Mouse (Mus musculus) megakaryocyte-erythroid progenitor cell, adult 5-6 weeks (primary cell): ENCODE results near the gene Rab36. TPM values are rescaled to one million over a fixed set of nuclear protein-coding genes. Genes with fewer than 3 reads are reported as not detected.
A peak's percentile ranks its signal among the peaks of the same experiment; 100 is the strongest.

Experiments used
- ATAC-seq: replicated peaks from 2 replicates; pipeline ENCODE4 v1.8.0; 2016; ENCODE audit warnings: mild to moderate bottlenecking, inconsistent platforms; ENCODE audit not compliant: severe bottlenecking, poor library complexity, low FRiP score, low TSS enrichment
- total RNA-seq, 2 experiments: library from RNA; stranded (forward) in 1 of 2; stranded (reverse) in 1 of 2; fragments of 200-1000, 215-1000 nt in 1 of 2; fragments of >200 nt in 1 of 2; fragmentation: Nextera tagmentation in 1 of 2; gene quantifications; 2 replicates each; pipeline ENCODE4 v1.2.3; 2014 to 2017

Gene Rab36
- total RNA-seq, 2 experiments from 2014 or later, result not detected

DNA sequence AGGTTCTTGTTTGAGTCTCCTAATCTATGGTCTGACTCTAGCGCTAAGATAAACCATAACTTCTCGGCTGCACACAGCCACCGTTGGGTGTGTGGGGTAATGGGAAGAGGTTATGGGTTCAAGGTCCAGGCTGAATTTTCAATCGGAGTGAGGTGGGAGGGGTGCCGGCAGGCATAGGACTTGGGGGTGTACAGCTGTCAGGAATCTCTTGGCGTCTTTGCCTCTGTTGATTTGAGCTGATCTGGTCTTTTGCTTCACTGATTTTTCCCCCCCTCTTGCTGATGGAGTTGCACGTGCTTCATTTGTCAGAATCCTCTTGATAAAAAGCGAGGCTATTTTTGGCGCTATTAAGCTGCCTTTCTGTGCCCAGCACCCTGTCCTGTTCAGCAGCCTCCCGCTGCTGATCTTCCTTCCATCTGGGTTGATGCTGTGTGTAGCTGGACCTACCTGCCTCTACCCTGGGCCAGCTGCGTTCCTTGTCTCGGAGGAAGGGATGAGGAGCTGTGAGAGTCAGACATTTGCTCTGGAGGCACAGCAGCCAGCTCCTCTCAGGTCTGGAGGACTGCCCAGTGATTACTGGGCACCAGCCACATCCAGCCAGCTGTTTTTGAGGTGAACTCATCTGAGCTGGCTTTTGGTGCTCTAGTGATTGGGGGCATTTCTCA lies 26.6 kb downstream of the Rab36 start:
- no peak for ATAC-seq

- no peak for ATAC-seq
Measured at GRCm38 (mm10) chr10:75065691-75066090, 28.8 kb downstream of the Rab36 start.

DNA sequence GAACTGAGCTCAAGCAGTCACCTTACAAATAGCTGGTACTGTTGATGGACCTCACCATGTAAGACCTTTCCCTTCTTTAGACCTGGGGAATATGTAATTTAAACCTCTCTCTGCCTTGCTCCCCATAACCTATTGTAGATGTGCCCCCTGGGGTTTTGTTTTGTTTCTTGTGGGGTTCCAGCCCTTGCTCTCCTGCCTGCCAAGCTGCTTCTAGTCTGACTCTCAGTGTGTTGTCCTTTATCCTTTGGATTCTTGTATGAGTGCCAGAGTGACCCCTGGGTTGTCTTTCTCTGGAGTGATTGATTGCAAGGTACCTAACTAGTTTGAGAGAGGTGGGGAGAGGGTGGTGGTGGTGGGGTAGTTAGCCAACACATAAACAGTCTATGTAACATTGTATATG lies 30.6 kb downstream of the Rab36 start:
- ATAC-seq, result no peak

- no peak for ATAC-seq
Measured at GRCm38 (mm10) chr10:75068086-75068485, 31.2 kb downstream of the Rab36 start.

GRCm38 (mm10) chr10:75068624-75069328 lies 31.9 kb downstream of the Rab36 start:
- ATAC-seq, result no peak

DNA sequence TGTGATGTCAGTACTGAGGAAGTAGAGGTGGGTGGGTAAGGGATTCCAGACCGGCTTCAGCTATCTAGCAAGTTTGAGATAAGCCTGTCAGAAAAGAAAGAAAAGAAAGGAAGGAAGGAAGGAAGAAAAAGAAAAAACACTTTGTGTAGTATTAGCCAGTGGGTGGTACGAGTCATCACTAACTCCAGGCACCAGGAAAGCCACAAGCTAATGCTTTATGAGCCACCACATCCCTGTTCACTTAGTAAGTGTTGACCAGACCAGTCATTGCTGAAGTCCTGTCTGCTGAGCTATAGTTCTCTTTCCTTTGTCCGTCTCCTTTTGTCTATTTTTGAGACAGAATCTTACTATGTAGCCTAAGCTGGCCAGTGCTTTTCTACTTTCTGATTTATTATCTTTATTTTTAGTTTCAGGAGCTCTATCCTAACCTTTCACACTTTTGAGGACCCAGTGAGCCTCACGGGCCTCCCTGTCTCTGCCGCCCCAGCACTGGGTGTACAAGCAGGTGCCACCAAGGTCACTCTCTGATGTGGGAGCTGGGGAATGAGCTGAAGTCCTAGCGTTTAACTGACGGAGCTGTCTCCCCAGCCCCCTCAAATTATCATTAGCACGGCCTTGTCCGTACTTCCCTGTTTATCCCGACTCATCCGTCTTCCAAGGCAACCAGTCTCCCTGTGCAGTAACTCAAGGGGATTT lies 33.6 kb downstream of the Rab36 start:
- ATAC-seq, result no peak

DNA sequence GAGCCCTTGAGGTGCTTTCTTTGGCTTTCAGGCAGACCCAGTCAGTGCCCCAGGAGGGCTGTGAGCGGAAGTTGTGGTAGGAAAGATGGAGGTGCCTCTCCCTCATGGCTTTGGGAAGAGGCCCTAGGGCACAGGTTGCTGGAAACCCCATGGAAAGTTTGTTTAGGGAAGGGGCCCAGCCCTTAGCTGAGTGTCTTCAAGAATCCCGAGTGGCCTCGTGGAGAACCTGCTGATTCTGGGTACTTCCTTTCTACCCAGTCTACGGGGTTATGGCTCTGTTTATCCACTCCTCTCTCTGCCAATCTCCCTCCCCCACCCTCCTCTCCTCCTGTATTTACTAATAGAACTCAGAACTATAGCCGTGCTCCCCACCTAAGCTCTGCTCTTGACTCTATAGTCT lies 38.8 kb downstream of the Rab36 start:
- no peak for ATAC-seq

GRCm38 (mm10) chr10:75078174-75079128 lies 41.6 kb downstream of the Rab36 start:
- ATAC-seq, result no peak

GRCm38 (mm10) chr10:75085330-75085729 lies 48.5 kb downstream of the Rab36 start:
- ATAC-seq, result no peak

GRCm38 (mm10) chr10:75088471-75088870 lies 51.6 kb downstream of the Rab36 start:
- ATAC-seq, result no peak

GRCm38 (mm10) chr10:75091478-75092152 lies 54.8 kb downstream of the Rab36 start:
- no peak for ATAC-seq

- ATAC-seq, result no peak
Measured at GRCm38 (mm10) chr10:75093252-75093987, 56.6 kb downstream of the Rab36 start.

- no peak for ATAC-seq
Measured at GRCm38 (mm10) chr10:75094338-75094737, 57.5 kb downstream of the Rab36 start.

DNA sequence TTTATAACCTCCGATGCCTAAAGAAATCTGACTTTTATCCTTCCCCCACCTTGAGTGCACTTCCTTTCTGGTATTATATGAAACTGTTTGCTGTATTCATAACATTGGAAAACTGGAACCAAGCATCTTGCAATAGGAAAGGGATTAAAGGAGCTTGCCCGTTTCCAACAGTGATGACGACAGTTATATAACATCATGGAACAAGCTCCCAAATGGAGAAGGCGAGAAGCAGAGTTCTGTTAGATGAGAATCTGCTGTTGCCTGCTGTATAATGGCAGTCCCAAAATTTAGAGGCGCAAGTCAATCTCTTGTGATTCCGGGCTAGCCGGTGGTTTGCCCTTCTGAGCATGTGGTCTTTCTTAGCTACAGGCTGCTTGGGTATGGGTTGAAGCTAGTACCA lies 58.4 kb downstream of the Rab36 start:
- ATAC-seq, result no peak

- no peak for ATAC-seq
Measured at GRCm38 (mm10) chr10:75098446-75099183, 61.8 kb downstream of the Rab36 start.

GRCm38 (mm10) chr10:75100298-75100697 lies 63.4 kb downstream of the Rab36 start:
- ATAC-seq, result no peak

DNA sequence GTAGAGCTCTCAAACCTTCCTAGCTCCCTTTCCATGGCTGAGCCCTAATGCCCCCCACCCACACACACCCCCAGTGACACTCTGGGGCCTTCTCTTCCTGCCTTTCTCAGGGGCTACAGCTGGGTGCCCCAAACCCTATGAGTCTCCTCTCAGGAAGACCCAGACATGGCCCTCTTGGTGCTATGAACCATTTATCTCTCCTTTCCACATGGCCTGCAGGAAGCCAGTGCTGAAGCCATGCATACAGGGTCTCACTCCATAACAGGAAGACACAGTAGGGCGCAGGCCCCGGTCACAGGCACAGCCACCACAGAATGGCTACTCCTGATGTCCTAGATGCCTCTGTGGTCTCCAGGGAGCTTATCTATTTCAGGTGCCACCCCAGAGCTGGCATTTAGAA lies 66.6 kb downstream of the Rab36 start:
- ATAC-seq, result peak; percentile 49; the same call in 1 of the 2 replicates
